Comparison of ENCODE assay signal across 8 mouse cellular contexts in genomic region chr12:69357300-69357646, GRCm38 (mm10). TPM values are rescaled to one million over a fixed set of nuclear protein-coding genes. Genes with fewer than 3 reads are reported as not detected.
DNase-seq lines count a peak whose midpoint lies in the region; ATAC-seq and TF ChIP-seq lines count a peak whose summit lies in the region.

No protein-coding gene starts in this region.

- WGBS in cerebellum, adult 2 months: 6% methylated on average over 13 of the region's 13 CpGs
- 5% methylated on average over 13 of the region's 13 CpGs for WGBS in limb, embryonic 13.5 days
- 6% methylated on average over 13 of the region's 13 CpGs for WGBS in stomach, embryonic 15.5 days

- H3K9me3 ChIP-seq in limb, embryonic 13.5 days: no peaks in the 10 kb centered on the region
- no peaks in the 10 kb centered on the region for H3K9me3 ChIP-seq in stomach, embryonic 15.5 days

- H3K4me2 ChIP-seq in limb, embryonic 13.5 days (replicated peaks): peak overlapping the region; percentile 81
- H3K4me2 ChIP-seq in stomach, embryonic 15.5 days: peak overlapping the region; percentile 67

- no peak for DNase-seq in cerebellum, adult 2 months
- DNase-seq in cerebellum, adult 8-10 months: no peak
- DNase-seq in spleen, postnatal 4 days (ENCODE audit: low spot score in 2 of 2): peak; percentile 31 to 70
- DNase-seq in spleen, postnatal 36 days (ENCODE audit: low spot score in 2 of 2): no peak
- no peak for DNase-seq in urinary bladder, postnatal 14 days (ENCODE audit: low spot score)
- DNase-seq in right cerebral cortex, postnatal 25 days: no peak

- peak overlapping the region; percentile 91 for H3K9ac ChIP-seq in limb, embryonic 13.5 days
- H3K9ac ChIP-seq in stomach, embryonic 15.5 days: peak overlapping the region; percentile 20; the same call in 1 of the 2 replicates

- H3K27me3 ChIP-seq in cerebellum, adult 2 months (ENCODE audit: control insufficient read depth, insufficient read depth, low read length): no peaks in the 10 kb centered on the region
- H3K27me3 ChIP-seq in limb, embryonic 13.5 days: no peaks in the 10 kb centered on the region
- no peaks in the 10 kb centered on the region for H3K27me3 ChIP-seq in stomach, embryonic 15.5 days (replicated peaks)

- no peak overlapping the region for H3K27ac ChIP-seq in cerebellum, adult 2 months (ENCODE audit: insufficient read depth, low read length)
- no peak overlapping the region for H3K27ac ChIP-seq in limb, embryonic 13.5 days
- peak overlapping the region; percentile 77; the same call in 1 of the 2 replicates for H3K27ac ChIP-seq in stomach, embryonic 15.5 days

- ATAC-seq in limb, embryonic 13.5 days (ENCODE audit: low FRiP score, low read depth): no peak
- no peak for ATAC-seq in stomach, embryonic 15.5 days (ENCODE audit: insufficient read depth, low FRiP score, low read depth)

- no peak for TF ChIP-seq CTCF in cerebellum, adult 2 months (IDR thresholded peaks at IDR 0.05; ENCODE audit: borderline replicate concordance, insufficient read depth, low read depth, low read length)

- peaks cover 23% of the 10 kb centered on the region for H3K36me3 ChIP-seq in limb, embryonic 13.5 days
- H3K36me3 ChIP-seq in stomach, embryonic 15.5 days: peaks cover 7% of the 10 kb centered on the region

- no peak for TF ChIP-seq POLR2A in cerebellum, adult 2 months (IDR thresholded peaks at IDR 0.05; ENCODE audit: borderline replicate concordance, insufficient read depth, low read length)

- peak overlapping the region; percentile 64 for H3K4me3 ChIP-seq in cerebellum, adult 2 months (replicated peaks; ENCODE audit: insufficient read depth, low read depth, low read length)
- peak overlapping the region; percentile 81 for H3K4me3 ChIP-seq in limb, embryonic 13.5 days
- peak overlapping the region; percentile 77 for H3K4me3 ChIP-seq in stomach, embryonic 15.5 days (replicated peaks)

- peaks cover 3% of the 10 kb centered on the region; the same call in 1 of the 2 replicates for H3K4me1 ChIP-seq in cerebellum, adult 2 months (ENCODE audit: control insufficient read depth, insufficient read depth, low read length)
- H3K4me1 ChIP-seq in limb, embryonic 13.5 days: peaks cover 15% of the 10 kb centered on the region
- H3K4me1 ChIP-seq in stomach, embryonic 15.5 days: peaks cover 5% of the 10 kb centered on the region; the same call in 1 of the 2 replicates

RNA-seq across cellular contexts. Expression of gene Nemf, which starts 0.3 kb away (rescaled TPM):
- 42.6 and 43.8 TPM in 2 replicates for polyA plus RNA-seq in cerebellum, adult 2 months (2012; rRNA removed)
- 103 and 108 TPM in 2 replicates for polyA plus RNA-seq in limb, embryonic 13.5 days (2015; fragmentation: Nextera tagmentation; extraction: Ambion mirVana)
- 90.4 and 92.1 TPM in 2 replicates for polyA plus RNA-seq in stomach, embryonic 15.5 days (2015; fragmentation: Nextera tagmentation; extraction: Ambion mirVana)

RNA-seq across cellular contexts. Expression of gene Arf6, which starts 14.7 kb away (rescaled TPM):
- 67.3 and 67.6 TPM in 2 replicates for polyA plus RNA-seq in cerebellum, adult 2 months (2012; rRNA removed)
- 45.6 and 45.9 TPM in 2 replicates for polyA plus RNA-seq in limb, embryonic 13.5 days (2015; fragmentation: Nextera tagmentation; extraction: Ambion mirVana)
- 59.4 and 63.7 TPM in 2 replicates for polyA plus RNA-seq in stomach, embryonic 15.5 days (2015; fragmentation: Nextera tagmentation; extraction: Ambion mirVana)

RNA-seq across cellular contexts. Expression of gene Gm9887, which starts 15.0 kb away (rescaled TPM):
- polyA plus RNA-seq in cerebellum, adult 2 months (2012; rRNA removed): 0.33 and 0.61 TPM in 2 replicates
- polyA plus RNA-seq in limb, embryonic 13.5 days (2015; fragmentation: Nextera tagmentation; extraction: Ambion mirVana): 1.0 and 1.4 TPM in 2 replicates
- polyA plus RNA-seq in stomach, embryonic 15.5 days (2015; fragmentation: Nextera tagmentation; extraction: Ambion mirVana): 2.3 TPM in 2 replicates

Comparison
In these comparisons a context has a peak if more than half of its experiments do, and no peak if none do; other contexts are left out.
1. DNase-seq: peak in spleen, postnatal 4 days (2 of 2); none in cerebellum, adult 2 months (0 of 2), cerebellum, adult 8-10 months (single experiment), spleen, postnatal 36 days (0 of 2), urinary bladder, postnatal 14 days (single experiment) and right cerebral cortex, postnatal 25 days (single experiment).
2. Peak in every context shown above with its lines, with median percentiles within 50 percentile points of each other: H3K4me3 ChIP-seq.